Mouse (Mus musculus) forebrain, postnatal 0 days (tissue): ENCODE results near the gene Borcs5. TPM values are rescaled to one million over a fixed set of nuclear protein-coding genes. Genes with fewer than 3 reads are reported as not detected.

Source experiments
- ATAC-seq: fragments of 200-750 bp; cut with Nextera tagmentation; 2 replicates; pipeline ENCODE4 v1.8.0; 2017; ENCODE audit warnings: mild to moderate bottlenecking, moderate library complexity
- DNase-seq: peaks from one replicate; pipeline ENCODE4 v3.0.0-alpha.2; 2015
- H3K27ac ChIP-seq: fragments of 300-500 bp; sonication (generic); 2 replicates; pipeline ENCODE4 v1.5.1; 2014; ENCODE audit warnings: low read depth, mild to moderate bottlenecking, antibody characterized with exemption, low read length, moderate library complexity, mixed read lengths
- H3K27me3 ChIP-seq: fragments of 300-500 bp; sonication (generic); 2 replicates; pipeline ENCODE4 v1.6.1; 2014; ENCODE audit warnings: mild to moderate bottlenecking, low read length, mixed read lengths; ENCODE audit not compliant: insufficient read depth
- H3K36me3 ChIP-seq: fragments of 300-500 bp; sonication (generic); 2 replicates; pipeline ENCODE4 v1.6.1; 2014; ENCODE audit warnings: mild to moderate bottlenecking, moderate library complexity; ENCODE audit not compliant: insufficient read depth
- H3K4me1 ChIP-seq: fragments of 300-500 bp; sonication (generic); 2 replicates; pipeline ENCODE4 v1.6.1; 2014; ENCODE audit warnings: antibody characterized with exemption; ENCODE audit not compliant: insufficient read depth
- H3K4me2 ChIP-seq: fragments of 300-500 bp; sonication (generic); 2 replicates; pipeline ENCODE4 v1.6.1; 2014; ENCODE audit warnings: low read depth, mild to moderate bottlenecking, moderate library complexity
- H3K4me3 ChIP-seq: fragments of 300-500 bp; sonication (generic); 2 replicates; pipeline ENCODE4 v1.5.1; 2014; ENCODE audit warnings: low read depth, low read length, mixed read lengths
- H3K9ac ChIP-seq: fragments of 300-500 bp; sonication (generic); 2 replicates; pipeline ENCODE4 v1.6.1; 2014; ENCODE audit warnings: mild to moderate bottlenecking
- H3K9me3 ChIP-seq: fragments of 300-500 bp; sonication (generic); 2 replicates; pipeline ENCODE4 v1.6.1; 2016; ENCODE audit warnings: low read length
- CTCF ChIP-seq: sonication (generic); IDR thresholded peaks from 2 replicates; pipeline ENCODE4 v1.5.1; 2016; ENCODE audit warnings: antibody characterized with exemption, control low read depth, low read depth
- WGBS: fragments of 180-500 bp; shearing (Covaris S2); extraction: QIAGEN DNeasy Blood & Tissue Kit; methylation state at CpG from one replicate; pipeline ENCODE4 v1.1.7; 2014; 5-methylcytosine and 5-hydroxymethylcytosine counted together
- polyA plus RNA-seq: library from polyadenylated mRNA; unstranded; fragments of >200 nt; fragmentation: Nextera tagmentation; extraction: Ambion mirVana; gene quantifications from 2 replicates; pipeline ENCODE4 v1.2.1, GENCODE M21; 2015
- total RNA-seq: library from RNA; depleted of rRNA; stranded (reverse); fragments of >200 nt; gene quantifications from 2 replicates; pipeline ENCODE4 v1.2.3, GENCODE M21; 2014

Borcs5 gene
- total and polyA plus RNA-seq, 2 experiments from 2014 or later = 41.2 to 42.6 TPM

- WGBS = 80% methylated on average over 4 of the region's 4 CpGs
- TF ChIP-seq CTCF = no peak
- no peak overlapping the region for H3K9ac ChIP-seq
- no peak for DNase-seq
- ATAC-seq = no peak
- 0 out of 2 replicates have a peak, but pooled peaks cover 3% of the 10 kb centered on the region for H3K36me3 ChIP-seq
- H3K9me3 ChIP-seq = no peaks in the 10 kb centered on the region
- no peaks in the 10 kb centered on the region for H3K4me1 ChIP-seq
- no peaks in the 10 kb centered on the region for H3K27me3 ChIP-seq
- no peak overlapping the region for H3K4me2 ChIP-seq
- H3K27ac ChIP-seq = no peak overlapping the region
- no peak overlapping the region for H3K4me3 ChIP-seq
Observed at GRCm38 (mm10) chr6:134656527-134656926, 17.2 kb downstream of the Borcs5 start.

GRCm38 (mm10) chr6:134659108-134659958 is 20.0 kb downstream of the Borcs5 start:
- Histone ChIP-seq H3K9ac (no peak overlapping the region), H3K9me3 (no peaks in the 10 kb centered on the region), H3K27me3 (no peaks in the 10 kb centered on the region), H3K4me1 (no peaks in the 10 kb centered on the region), H3K27ac (no peak overlapping the region), H3K36me3 (0 out of 2 replicates have a peak, but pooled peaks cover 3% of the 10 kb centered on the region), H3K4me2 (no peak overlapping the region), H3K4me3 (no peak overlapping the region)
- WGBS = 18% methylated on average over 9 of the region's 9 CpGs
- peak; percentile 92 for ATAC-seq
- peak; percentile 82 for TF ChIP-seq CTCF
- peak; percentile 72 for DNase-seq

- Histone ChIP-seq H3K27me3 (no peaks in the 10 kb centered on the region), H3K36me3 (0 out of 2 replicates have a peak, but pooled peaks cover 1% of the 10 kb centered on the region), H3K9me3 (no peaks in the 10 kb centered on the region), H3K4me2 (no peak overlapping the region), H3K27ac (no peak overlapping the region), H3K4me3 (no peak overlapping the region), H3K9ac (no peak overlapping the region), H3K4me1 (no peaks in the 10 kb centered on the region)
- WGBS = 79% methylated on average over 8 of the region's 8 CpGs
- no peak for DNase-seq
- no peak for ATAC-seq
- no peak for TF ChIP-seq CTCF
Observed at GRCm38 (mm10) chr6:134660714-134661406, 21.6 kb downstream of the Borcs5 start.

GRCm38 (mm10) chr6:134664573-134664972 is 25.3 kb downstream of the Borcs5 start:
- WGBS = 84% methylated on average over 5 of the region's 5 CpGs
- H3K27ac ChIP-seq = no peak overlapping the region
- DNase-seq = no peak
- no peaks in the 10 kb centered on the region for H3K4me1 ChIP-seq
- ATAC-seq = no peak
- H3K4me3 ChIP-seq = no peak overlapping the region
- H3K36me3 ChIP-seq = no peaks in the 10 kb centered on the region
- no peak overlapping the region for H3K9ac ChIP-seq
- H3K27me3 ChIP-seq = no peaks in the 10 kb centered on the region
- no peak overlapping the region for H3K4me2 ChIP-seq
- H3K9me3 ChIP-seq = no peaks in the 10 kb centered on the region
- TF ChIP-seq CTCF = no peak

- H3K4me1 ChIP-seq = no peaks in the 10 kb centered on the region
- no peaks in the 10 kb centered on the region for H3K27me3 ChIP-seq
- H3K9ac ChIP-seq = no peak overlapping the region
- no peak overlapping the region for H3K4me2 ChIP-seq
- ATAC-seq = no peak
- WGBS = 89% methylated on average over 9 of the region's 9 CpGs
- no peak for TF ChIP-seq CTCF
- no peaks in the 10 kb centered on the region for H3K36me3 ChIP-seq
- no peak overlapping the region for H3K4me3 ChIP-seq
- no peak for DNase-seq
- H3K27ac ChIP-seq = no peak overlapping the region
- no peaks in the 10 kb centered on the region for H3K9me3 ChIP-seq
Observed at GRCm38 (mm10) chr6:134665817-134666216, 26.5 kb downstream of the Borcs5 start.

- no peak overlapping the region for H3K4me3 ChIP-seq
- no peak overlapping the region for H3K9ac ChIP-seq
- no peaks in the 10 kb centered on the region for H3K27me3 ChIP-seq
- ATAC-seq = no peak
- H3K4me2 ChIP-seq = no peak overlapping the region
- H3K36me3 ChIP-seq = no peaks in the 10 kb centered on the region
- no peaks in the 10 kb centered on the region for H3K4me1 ChIP-seq
- no peaks in the 10 kb centered on the region for H3K9me3 ChIP-seq
- 84% methylated on average over 2 of the region's 2 CpGs for WGBS
- no peak for DNase-seq
- H3K27ac ChIP-seq = no peak overlapping the region
- no peak for TF ChIP-seq CTCF
Observed at GRCm38 (mm10) chr6:134668519-134668918, 29.2 kb downstream of the Borcs5 start.
